Mouse (Mus musculus): Measurements from ENCODE around the gene Lamc1.
"Not testable (repeated sequence)": the region's sequence is repeated elsewhere in the genome, so short reads cannot be mapped to it uniquely, and the experiment has no call there.

Gene Lamc1

DNA sequence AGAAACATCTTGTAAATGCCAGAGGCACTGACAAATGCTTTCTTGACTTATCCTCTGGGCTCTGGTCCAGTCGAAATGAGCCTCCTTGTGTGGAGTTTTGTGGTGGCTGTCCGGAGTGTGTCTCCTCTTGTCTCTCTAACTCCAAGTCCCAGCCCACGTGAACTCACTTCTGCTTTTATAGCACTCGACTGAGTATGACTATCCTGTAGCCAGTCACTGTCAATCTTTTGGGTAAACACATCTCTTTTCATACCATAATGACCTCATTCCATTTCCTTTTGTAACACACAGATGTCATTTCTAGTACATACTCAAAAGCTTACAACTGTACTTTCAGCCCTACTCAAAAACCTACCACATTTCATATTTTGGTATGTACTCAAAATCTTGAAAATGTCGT is 33.1 kb downstream of the Lamc1 start:
- in situ Hi-C loops (cut with MseI, MboI): not testable (repeated sequence)

DNA sequence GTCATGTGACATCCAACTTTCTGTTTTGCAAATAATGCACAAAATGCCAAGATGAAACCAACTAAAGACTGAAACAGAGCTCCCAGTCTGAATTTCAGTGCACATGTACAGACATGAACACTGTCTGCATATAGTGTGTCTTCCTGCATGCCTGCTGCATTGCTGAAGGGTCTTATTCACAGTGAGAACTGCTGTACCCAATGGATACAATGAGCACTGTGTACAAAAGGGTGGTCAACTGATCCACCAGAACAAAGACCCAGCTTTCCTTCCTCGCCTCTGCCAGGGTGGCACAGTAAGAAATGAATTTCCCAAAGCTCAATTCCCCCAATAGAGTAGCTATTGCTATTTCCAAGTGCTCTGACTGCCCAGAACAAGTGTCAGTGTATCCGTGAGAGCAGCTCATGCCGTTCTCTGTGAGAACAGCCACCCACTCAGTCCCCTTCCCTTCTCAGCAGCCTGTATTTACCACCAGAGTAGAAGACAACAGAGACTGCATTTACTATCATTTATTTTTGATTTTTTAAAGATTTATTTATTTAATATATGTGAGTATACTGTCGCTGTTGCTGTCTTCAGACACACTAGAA is 34.7 kb downstream of the Lamc1 start:
- in situ Hi-C loops (cut with MseI, MboI): not testable (repeated sequence)

DNA sequence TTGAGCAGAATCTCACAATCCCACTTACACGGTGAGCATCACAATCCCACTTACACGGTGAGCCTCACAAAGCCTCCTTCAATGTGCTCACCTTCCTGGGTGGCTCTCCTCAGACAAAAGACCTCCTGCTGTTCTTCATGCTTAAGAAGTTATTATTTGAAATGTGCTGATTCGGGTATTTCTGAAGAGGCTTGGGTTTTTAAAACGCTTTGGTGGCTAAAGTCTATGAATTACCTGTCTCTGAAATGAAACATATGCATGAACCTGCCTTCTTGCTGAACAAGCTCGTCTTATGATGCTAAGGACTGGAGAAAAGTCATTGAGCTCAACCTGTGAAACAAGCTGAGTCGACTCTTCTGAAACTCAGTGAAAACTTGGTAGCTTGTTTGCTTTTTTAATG is 36.6 kb downstream of the Lamc1 start:
- in situ Hi-C loops (cut with MseI, MboI): no loop called here

DNA sequence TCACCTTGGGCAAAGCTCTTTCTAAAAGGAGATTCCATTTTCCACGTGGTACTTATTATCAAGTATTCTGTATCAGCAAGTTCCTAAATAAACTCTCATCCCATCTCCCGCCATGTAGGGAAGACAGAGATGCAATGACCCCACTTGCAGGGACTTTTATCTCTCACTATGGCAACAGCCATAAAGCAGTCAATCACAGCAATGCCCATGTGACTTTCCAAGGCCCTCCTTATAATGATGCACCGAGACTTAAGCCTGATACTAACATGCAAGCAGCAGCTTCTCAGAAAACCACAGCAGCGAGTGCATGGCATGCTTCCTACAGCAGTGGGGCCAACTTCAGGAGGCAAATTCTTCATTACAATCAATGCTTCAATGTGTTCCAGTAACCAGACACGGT is 39.7 kb downstream of the Lamc1 start:
- in situ Hi-C loops (cut with MseI, MboI): no loop called here

DNA sequence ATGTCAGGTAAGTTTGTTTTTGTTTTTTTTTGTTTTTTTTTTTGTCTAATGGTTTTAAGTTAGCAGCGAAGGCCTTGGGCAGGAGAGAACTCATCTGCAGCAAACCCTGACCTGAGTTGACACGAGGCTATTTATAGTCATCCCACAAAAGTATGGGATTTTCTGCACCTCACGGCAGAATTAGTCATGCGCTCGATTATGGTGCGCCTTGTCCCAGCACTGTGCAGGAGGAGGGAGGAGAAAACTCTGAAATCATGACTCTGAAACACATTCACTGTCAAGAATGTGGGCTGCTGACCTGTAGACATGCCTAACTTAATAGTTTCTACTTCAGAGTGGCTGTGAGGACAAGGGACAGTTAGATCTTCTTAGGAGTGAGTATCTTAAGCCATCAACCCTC is 40.4 kb downstream of the Lamc1 start:
- in situ Hi-C loops (cut with MseI, MboI): no loop called here

DNA sequence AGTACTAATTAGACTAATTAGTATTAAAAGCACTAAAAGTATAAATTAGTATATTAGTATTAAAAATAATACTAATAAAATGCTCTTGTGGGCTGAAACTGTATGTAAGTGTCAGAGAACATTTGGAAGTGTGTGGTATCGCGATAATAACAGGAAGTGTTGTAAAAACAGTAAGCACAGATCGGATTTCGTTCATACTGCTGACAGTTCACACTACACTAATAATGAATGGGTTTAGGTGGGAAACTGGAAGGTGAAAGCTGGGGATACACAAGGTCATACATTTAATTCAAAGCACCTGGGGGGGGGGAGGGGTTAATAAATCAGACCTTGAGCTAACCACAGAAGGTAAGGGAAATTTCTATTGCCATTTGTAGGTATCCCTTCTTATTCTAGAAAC is 41.2 kb downstream of the Lamc1 start:
- in situ Hi-C loops (cut with MseI, MboI): no loop called here

DNA sequence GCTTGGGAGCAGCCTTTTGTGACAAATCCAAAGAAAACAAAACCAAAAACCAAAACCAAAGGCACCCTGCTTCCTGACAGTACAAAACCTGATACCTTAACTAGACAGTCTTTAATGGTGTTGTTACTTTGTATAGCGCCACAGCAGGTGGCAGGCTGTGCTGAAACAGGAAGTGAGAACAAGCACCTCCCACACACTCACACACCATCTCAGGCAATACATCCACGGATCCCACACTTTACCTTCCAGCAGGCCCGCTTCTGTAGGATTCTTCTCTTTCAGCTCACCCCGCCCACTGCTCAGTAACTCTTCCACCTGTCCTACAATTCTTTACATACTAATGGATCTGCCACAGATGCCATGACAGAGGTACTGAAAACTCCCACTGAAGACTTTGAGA is 44.6 kb downstream of the Lamc1 start:
- in situ Hi-C loops (cut with MseI, MboI): no loop called here

DNA sequence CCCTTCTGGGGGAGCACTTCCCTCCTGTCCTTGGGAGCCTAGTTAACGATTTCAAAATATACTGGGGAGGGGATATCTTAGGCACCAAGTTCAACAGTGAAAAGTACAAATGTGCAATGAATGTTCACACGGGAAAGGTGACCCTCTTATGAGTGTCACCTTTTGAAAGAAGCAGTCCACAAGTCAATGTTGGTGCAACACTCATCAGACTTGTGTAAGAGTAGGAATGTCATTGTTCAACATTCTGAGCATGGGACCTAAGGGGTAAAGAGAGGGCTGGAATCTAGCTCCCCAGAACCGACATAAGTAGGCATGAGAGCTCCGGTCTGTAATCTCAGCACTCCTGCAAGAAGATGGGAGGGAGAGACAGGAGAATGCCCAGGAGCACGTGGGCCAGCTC is 45.1 kb downstream of the Lamc1 start:
- in situ Hi-C loops (cut with MseI, MboI): no loop called here

DNA sequence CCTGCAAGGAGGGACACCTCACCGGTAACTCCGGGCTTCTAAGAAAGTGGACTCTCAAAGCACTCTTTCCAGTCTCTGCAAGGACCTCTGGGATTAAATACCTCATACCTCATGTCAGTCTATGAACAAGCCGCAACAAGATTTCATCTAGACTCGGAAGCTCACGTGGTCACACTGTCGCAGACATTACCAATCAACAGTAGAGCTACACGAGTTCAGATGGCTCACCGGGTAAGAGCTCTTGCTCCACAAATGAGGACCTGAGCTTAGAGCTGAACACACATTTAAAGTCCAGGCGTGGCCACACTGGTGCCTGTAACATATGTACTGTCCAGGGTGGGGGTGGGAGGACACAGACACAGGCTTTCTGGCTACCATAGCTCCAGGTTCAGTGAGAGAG is 46.4 kb downstream of the Lamc1 start:
- in situ Hi-C loops (cut with MseI, MboI): no loop called here

DNA sequence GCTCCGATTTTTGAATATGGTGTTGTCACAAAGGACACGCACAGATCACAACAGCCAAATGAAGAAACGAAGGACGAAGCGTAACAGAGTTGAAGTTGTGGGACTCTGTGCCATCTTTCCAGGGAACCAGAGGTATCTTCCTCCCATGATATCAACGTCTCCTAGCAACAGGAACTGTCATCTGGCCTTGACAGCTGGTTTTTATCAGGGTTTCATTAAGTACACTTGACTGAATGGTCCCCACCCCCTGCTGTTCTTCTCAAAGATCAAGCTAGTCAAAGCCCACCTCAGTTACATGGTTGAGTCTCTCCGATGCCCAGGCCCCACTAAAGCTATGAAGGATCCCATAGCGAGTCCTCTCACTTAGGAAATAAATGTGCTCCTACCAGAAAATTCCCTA is 47.4 kb downstream of the Lamc1 start:
- in situ Hi-C loops (cut with MseI, MboI): no loop called here

DNA sequence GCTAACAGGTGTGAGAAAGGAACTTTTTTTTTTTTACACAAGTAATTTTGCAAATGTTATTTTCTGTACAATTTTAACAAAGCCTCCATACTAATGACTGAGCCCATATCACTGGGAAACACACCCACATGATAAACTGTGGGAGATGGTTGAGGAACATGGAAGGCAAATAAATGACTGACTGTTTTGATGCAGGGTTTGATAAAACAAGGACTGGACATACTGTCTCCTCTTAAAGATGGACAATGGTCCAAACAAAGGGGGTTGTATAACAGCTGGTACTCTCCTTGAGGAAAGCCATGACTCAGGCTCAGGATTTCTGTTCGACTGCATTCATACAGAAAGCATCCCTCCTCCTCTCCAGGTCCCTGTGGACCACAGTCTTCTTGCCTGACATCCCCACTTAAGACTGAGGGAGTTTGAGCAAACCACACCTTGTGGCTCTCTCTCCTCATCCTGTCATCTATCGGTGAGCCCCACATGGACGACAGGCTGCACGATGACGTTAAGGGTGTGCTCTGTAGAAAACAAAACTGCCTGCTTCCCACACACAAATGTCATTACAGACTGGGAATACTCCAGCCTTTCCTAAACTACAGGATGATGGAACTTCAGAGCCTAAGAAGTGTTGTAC is 50.1 kb downstream of the Lamc1 start:
- in situ Hi-C loops (cut with MseI, MboI): no loop called here

DNA sequence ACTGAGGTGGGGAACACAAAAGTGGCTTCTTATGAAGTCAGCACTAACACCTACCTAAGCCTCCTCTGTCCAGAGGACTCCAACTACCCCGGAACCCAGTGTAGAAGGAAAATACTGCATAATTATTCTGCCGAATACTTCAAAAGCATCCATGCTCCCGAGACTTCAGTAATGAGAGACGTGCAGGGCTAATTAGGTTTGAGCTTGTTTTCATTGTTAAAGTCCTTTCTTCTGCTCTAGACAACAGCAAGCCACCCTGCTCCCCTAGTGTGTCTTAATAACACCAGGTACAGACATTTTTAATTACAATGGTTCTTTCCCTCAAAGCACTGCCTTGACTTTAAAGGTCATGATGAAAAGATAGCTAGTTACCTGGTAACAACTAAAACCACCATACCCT is 51.1 kb downstream of the Lamc1 start:
- in situ Hi-C loops (cut with MseI, MboI): no loop called here

DNA sequence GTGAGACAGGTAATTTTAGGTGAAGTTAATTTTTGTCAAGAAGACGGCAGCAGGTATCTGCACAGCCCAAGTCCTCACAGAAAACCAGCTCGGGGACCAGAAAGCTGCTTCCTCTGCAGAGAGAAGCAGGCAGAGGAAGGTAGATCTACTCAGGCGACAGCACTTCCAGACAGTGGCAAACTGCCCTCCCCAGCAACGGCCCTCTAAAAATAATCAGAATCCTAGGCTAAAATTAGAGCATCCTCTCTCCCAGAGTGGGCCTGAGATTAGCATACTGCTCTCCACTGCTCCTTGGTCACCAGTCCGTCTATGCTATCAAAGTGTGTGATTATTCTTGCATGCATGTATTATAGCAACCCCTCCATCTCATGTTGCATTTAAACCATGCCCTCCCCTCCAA is 52.2 kb downstream of the Lamc1 start:
- in situ Hi-C loops (cut with MseI, MboI): no loop called here

DNA sequence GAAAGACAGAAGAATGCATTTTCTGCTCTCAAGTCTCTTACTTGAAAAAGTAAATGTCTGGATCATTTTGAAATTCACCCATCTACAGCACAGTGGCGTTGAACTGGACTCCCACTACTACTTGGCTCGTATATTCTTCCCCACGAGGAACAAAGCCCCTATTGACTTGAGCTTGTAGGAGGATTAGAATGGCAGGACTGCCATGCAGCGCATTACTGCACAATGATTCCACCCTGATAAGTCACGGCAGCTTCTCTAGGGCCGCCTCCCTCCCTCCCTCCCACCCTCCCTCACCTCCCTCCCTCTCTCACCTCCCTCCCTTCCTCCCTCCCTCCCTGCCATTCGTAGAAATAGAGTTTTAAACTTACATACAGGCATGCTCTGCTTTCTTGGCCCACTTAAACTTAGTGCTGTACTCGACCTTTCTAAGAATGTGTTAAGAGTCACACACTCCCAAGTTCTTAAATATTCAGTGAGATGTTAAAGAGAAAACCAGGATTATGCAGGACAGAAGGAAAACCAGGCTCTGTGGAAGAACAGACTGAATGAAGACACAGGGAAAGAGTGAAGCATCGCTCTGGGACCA is 54.5 kb downstream of the Lamc1 start:
- in situ Hi-C loops (cut with MseI, MboI): no loop called here

DNA sequence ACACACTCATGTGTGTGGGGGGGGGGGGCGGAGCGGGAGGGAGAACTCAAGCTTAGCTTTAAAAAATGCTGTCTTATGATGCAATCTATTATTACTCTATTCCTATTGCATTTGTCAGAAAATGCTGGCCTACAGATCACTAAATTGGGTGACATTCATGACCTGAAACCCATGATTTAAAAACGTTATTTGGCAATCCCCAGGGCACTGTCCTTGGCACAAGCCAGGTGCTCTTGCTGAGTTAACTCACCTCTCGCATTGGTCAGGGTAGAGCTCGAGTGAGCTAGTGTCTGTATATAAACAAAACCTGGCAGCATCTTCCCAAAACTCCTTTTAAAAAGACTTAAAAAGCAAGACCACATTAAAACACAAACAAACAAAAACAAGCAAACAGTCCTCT is 57.1 kb downstream of the Lamc1 start:
- in situ Hi-C loops (cut with MseI, MboI): no loop called here

DNA sequence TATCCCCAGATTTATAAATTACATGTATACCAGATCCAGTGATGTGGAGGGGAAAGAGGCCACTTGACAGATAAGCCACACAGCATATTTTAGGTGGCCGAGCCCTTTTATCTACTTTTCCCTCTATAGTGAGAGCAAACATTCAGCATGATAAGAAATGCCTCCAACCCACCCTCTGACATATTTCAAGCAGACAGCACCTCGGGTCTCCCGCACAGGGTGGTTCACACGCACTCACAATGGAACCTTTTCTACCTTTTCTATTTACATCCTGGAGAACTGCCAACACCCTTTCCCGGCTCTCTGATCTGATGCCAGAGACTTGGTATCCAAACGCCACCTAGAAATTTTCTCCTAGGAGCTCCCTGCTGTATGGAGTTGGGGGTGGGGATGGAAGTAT is 58.0 kb downstream of the Lamc1 start:
- in situ Hi-C loops (cut with MseI, MboI): no loop called here

DNA sequence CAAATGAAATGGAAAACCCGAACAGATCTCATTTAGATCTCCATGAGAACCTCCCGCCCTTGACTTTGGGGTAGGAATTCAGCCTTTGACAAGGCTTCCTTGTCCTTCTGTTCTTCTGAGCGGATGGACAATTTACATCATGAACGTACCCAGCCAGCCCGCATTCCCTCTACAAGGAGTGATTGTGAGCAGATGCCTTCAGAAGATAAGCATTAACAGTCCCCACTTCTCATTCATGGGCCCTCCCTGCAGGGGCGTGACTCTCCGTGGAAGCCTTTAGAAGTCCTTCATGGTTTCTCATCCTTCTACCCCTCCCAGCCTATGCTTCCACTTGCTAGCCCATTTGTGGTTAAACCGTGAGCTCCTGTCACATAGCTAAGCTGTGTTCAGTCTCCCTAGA is 58.9 kb downstream of the Lamc1 start:
- in situ Hi-C loops (cut with MseI, MboI): no loop called here

DNA sequence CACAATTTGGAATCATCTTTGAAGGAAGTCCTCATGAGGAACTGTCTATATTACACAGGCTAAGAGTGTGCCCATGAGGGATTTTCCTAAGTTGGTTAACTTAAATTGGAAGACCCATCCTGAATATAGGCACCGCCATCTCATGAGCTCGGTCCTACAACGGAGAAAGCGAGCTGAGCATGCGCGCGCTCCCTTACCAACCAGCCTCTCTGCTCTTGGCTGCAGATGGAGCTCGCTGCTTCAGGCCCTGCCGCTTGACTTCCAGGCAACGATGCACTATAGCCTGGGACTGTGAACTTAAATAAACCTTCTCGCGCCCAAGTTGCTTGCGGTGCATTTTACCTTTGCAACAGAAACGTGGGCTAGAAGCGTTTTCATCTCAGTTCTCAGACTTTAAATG is 61.8 kb downstream of the Lamc1 start:
- in situ Hi-C loops (cut with MseI, MboI): no loop called here

DNA sequence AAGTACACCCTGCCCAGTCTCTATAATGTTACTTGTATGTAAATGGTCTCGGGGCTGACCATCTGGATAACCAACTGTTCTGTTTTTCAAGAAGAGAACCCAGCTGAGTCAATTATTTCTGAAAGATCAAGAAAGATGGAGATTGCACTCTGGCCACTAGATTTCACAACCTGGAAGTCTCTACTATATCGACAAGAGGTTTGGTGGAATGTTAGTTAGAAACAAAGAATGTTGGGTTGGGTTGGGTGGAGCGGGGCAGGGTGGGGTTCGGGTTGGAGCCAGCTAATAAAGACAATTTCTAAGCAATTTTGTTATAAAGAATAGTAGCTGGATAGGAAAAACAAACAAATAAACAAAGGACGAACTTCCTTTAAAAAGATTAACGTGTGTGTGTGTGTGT is 62.9 kb downstream of the Lamc1 start:
- in situ Hi-C loops (cut with MseI, MboI): no loop called here

DNA sequence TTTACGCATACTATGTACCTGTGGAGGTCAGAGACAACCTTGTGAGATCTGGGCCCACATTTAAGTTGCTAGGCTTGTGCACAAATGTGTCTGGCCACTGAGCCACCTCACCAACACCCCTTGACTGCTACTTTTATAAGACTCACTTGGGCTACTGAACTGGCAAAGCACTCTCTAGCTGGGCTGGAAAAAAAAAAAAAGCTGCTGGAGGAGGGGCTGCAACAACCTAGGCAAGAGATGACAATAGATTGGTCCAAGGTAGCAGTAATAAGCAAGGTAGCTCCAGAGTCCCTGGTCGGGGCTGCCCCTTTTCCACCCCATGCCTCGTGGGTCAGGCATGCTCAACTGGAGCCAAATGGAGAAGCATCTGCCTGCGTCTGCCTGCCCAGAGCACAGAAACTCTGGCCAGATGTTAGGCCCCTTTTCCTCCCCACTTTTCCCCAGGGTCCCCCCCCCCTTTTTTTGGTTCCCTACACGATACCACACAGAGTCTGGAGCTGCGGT is 63.7 kb downstream of the Lamc1 start:
- in situ Hi-C loops (cut with MseI, MboI): no loop called here

DNA sequence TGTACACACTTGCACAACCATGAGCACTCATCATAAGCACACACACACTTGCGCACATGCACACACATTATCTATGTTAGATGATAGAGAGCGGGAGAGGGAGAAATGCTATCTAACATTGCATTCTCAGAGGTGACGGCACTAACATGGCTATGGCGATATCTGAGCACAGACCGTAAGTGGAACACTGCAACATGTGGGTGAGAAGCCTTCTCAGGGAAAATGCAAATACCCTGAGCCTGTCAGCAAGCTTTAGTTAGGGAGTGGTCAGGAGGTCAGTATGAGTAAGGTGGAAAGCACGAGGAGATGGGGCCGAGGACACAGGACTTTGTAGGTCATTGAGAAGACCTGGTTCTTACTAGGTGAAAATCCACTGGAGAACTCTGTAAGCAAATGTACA is 64.3 kb downstream of the Lamc1 start:
- in situ Hi-C loops (cut with MseI, MboI): no loop called here

DNA sequence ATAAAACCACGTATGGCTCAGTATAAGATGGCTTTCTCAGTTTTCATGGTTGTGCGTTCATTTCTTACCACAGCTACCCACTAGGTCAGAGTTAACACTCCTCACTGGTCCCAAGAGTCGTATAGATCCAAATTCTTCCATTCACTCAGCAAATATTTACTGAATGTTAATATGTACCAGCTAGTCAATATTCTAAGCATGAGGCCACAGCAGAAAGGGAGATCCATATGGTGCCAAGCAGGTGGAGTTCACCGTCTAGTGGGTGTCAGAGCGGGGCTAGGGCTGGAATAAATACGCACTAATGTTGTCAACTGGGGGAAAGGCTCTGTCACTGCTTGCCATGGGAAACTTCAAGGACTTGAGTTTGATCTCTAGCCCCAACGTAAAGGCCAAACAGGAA is 64.9 kb downstream of the Lamc1 start:
- in situ Hi-C loops (cut with MseI, MboI): no loop called here

DNA sequence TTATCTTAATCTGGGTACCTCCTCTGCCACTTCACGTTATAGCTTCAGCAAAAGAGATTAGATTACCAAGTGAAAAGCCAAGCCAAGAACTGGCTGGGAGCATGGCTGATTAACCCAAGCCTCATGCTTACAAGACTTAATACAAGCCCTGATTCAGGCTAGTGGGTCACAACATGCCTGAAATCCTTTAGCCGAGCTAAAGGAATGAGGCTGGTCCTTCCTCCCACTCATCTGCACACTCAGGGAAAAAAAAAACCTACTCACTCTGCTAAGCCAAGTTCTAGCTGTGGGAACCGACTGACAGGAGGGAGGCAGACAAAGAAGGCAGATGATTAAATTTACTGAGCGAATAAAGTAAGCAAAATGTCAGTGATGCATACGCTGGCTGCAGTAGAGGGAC is 65.7 kb downstream of the Lamc1 start:
- in situ Hi-C loops (cut with MseI, MboI): no loop called here

DNA sequence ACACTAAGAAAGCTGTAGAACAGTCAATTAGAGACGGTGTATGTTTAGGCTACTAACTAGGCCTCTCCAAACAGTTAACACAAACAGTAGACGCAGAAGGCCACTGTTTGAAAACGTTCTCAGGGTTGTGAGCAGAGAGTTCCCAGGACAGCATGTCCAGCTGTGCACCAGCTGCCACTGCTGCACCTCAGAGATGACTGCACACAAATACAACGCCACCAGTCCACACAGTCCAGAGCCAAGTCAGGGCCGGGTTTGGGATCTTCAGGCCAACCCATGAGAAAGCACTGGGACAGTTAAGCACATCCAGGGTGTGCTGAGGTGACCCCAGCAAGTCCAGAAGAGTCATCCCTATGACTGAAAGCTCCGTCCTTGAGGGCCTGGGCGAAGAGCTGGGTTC is 67.0 kb downstream of the Lamc1 start:
- in situ Hi-C loops (cut with MseI, MboI): no loop called here

All from mouse trophoblast stem cell (cell line).